In genomic region chr5:92693744-92694143, GRCm38 (mm10) we compare ENCODE assay signal across 21 mouse cellular contexts. TPM values are rescaled to one million over a fixed set of nuclear protein-coding genes. Genes with fewer than 3 reads are reported as not detected.
A peak's percentile ranks its signal among the peaks of the same experiment; 100 is the strongest.
DNase-seq lines count a peak whose midpoint lies in the region; ATAC-seq and TF ChIP-seq lines count a peak whose summit lies in the region.
"Had no signal": no experiment of that assay in that cellular context is flagged by ENCODE, and none has a peak within 500 bp of the region (broad histone marks: within the 10 kb centered on the region; RNA-seq: fewer than 3 reads in every experiment).

No protein-coding gene starts in this region.

- ATAC-seq in forebrain, postnatal 0 days: no peak
- ATAC-seq in forebrain, embryonic 15.5 days (replicated peaks): no peak
- ATAC-seq in midbrain, postnatal 0 days (ENCODE audit: low FRiP score): no peak
- no peak for ATAC-seq in midbrain, embryonic 13.5 days
- ATAC-seq: activated CD4-positive, CD25-positive, alpha-beta regulatory T cell, adult 4 months; forebrain, embryonic 13.5 days had no signal

- no peak overlapping the region for H3K9ac ChIP-seq in forebrain, postnatal 0 days
- H3K9ac ChIP-seq in forebrain, embryonic 15.5 days (replicated peaks): no peak overlapping the region
- no peak overlapping the region for H3K9ac ChIP-seq in midbrain, postnatal 0 days (replicated peaks; ENCODE audit: low read length, poor library complexity, severe bottlenecking)
- H3K9ac ChIP-seq in midbrain, embryonic 13.5 days (replicated peaks): no peak overlapping the region
- H3K9ac ChIP-seq: forebrain, embryonic 13.5 days; hindbrain, embryonic 15.5 days; neural tube, embryonic 12.5 days had no signal

- no peaks in the 10 kb centered on the region for H3K9me3 ChIP-seq in forebrain, postnatal 0 days (ENCODE audit: low read length)
- no peaks in the 10 kb centered on the region for H3K9me3 ChIP-seq in forebrain, embryonic 15.5 days
- no peaks in the 10 kb centered on the region for H3K9me3 ChIP-seq in midbrain, postnatal 0 days (ENCODE audit: low read length)
- no peaks in the 10 kb centered on the region for H3K9me3 ChIP-seq in midbrain, embryonic 13.5 days
- H3K9me3 ChIP-seq: hindbrain, embryonic 15.5 days; neural tube, embryonic 12.5 days had no signal

- H3K27ac ChIP-seq in forebrain, postnatal 0 days (ENCODE audit: low read depth, low read length): no peak overlapping the region
- no peak overlapping the region for H3K27ac ChIP-seq in forebrain, embryonic 15.5 days (replicated peaks)
- H3K27ac ChIP-seq in layer of hippocampus, adult 2 months: no peak overlapping the region
- no peak overlapping the region for H3K27ac ChIP-seq in midbrain, postnatal 0 days (ENCODE audit: low read depth, low read length)
- no peak overlapping the region for H3K27ac ChIP-seq in midbrain, embryonic 13.5 days
- H3K27ac ChIP-seq: hindbrain, embryonic 15.5 days; left cerebral cortex, adult 2 months; neural tube, embryonic 12.5 days had no signal

- H3K4me2 ChIP-seq in forebrain, postnatal 0 days (ENCODE audit: low read depth): no peak overlapping the region
- H3K4me2 ChIP-seq in forebrain, embryonic 15.5 days (replicated peaks): no peak overlapping the region
- H3K4me2 ChIP-seq in midbrain, postnatal 0 days (ENCODE audit: low read depth, low read length, poor library complexity, severe bottlenecking): no peak overlapping the region
- no peak overlapping the region for H3K4me2 ChIP-seq in midbrain, embryonic 13.5 days (replicated peaks)
- H3K4me2 ChIP-seq: forebrain, embryonic 13.5 days; hindbrain, embryonic 15.5 days; neural tube, embryonic 12.5 days had no signal

- 92% methylated on average over 3 of the region's 3 CpGs for WGBS in forebrain, postnatal 0 days
- WGBS in forebrain, embryonic 15.5 days: 96% methylated on average over 3 of the region's 3 CpGs
- 89% methylated on average over 3 of the region's 3 CpGs for WGBS in midbrain, postnatal 0 days
- 91% methylated on average over 3 of the region's 3 CpGs for WGBS in midbrain, embryonic 13.5 days

- H3K4me1 ChIP-seq in forebrain, postnatal 0 days (ENCODE audit: insufficient read depth): 0 out of 2 replicates have a peak, but pooled peaks cover 3% of the 10 kb centered on the region
- H3K4me1 ChIP-seq in forebrain, embryonic 15.5 days: peaks cover 19% of the 10 kb centered on the region
- no peaks in the 10 kb centered on the region for H3K4me1 ChIP-seq in midbrain, postnatal 0 days (ENCODE audit: insufficient read depth, low read length)
- peaks cover 15% of the 10 kb centered on the region for H3K4me1 ChIP-seq in midbrain, embryonic 13.5 days (replicated peaks)

- no peaks in the 10 kb centered on the region for H3K36me3 ChIP-seq in forebrain, postnatal 0 days (ENCODE audit: insufficient read depth)
- no peaks in the 10 kb centered on the region for H3K36me3 ChIP-seq in forebrain, embryonic 15.5 days
- H3K36me3 ChIP-seq in midbrain, postnatal 0 days (ENCODE audit: insufficient read depth, low read length): no peaks in the 10 kb centered on the region
- no peaks in the 10 kb centered on the region for H3K36me3 ChIP-seq in midbrain, embryonic 13.5 days
- H3K36me3 ChIP-seq: hindbrain, embryonic 15.5 days; neural tube, embryonic 12.5 days had no signal

- TF ChIP-seq CTCF in forebrain, postnatal 0 days (IDR thresholded peaks at IDR 0.05; ENCODE audit: low read depth): 0 out of 2 replicates have a peak, but pooled peaks have one; percentile 12
- 0 out of 2 replicates have a peak, but pooled peaks have one; percentile 32 for TF ChIP-seq CTCF in layer of hippocampus, adult 2 months (conservative IDR thresholded peaks at IDR 0.05)
- TF ChIP-seq CTCF in midbrain, postnatal 0 days (IDR thresholded peaks at IDR 0.05): peak; percentile 33; the same call in 1 of the 2 replicates

- H3K27me3 ChIP-seq in forebrain, postnatal 0 days (ENCODE audit: insufficient read depth, low read length): no peaks in the 10 kb centered on the region
- no peaks in the 10 kb centered on the region for H3K27me3 ChIP-seq in forebrain, embryonic 15.5 days
- H3K27me3 ChIP-seq in midbrain, postnatal 0 days (ENCODE audit: insufficient read depth, low read length): no peaks in the 10 kb centered on the region
- H3K27me3 ChIP-seq in midbrain, embryonic 13.5 days: no peaks in the 10 kb centered on the region; the same call in 1 of the 2 replicates
- H3K27me3 ChIP-seq: forebrain, embryonic 13.5 days; hindbrain, embryonic 15.5 days; neural tube, embryonic 12.5 days had no signal

- no peak for DNase-seq in forebrain, postnatal 0 days
- no peak for DNase-seq in layer of hippocampus, adult 2 months (ENCODE audit: low spot score in 2 of 2)
- DNase-seq in layer of hippocampus, adult 11-12 months (ENCODE audit: low spot score): no peak
- DNase-seq in midbrain, postnatal 0 days (ENCODE audit: low spot score): no peak
- no peak for DNase-seq in urinary bladder, adult 18-20 months (ENCODE audit: low spot score in 2 of 2)
- DNase-seq in right cerebral cortex, adult 18-20 months: no peak
- DNase-seq: adrenal gland, postnatal 10 days; cerebellum, adult 9-11 months; gastrocnemius, postnatal 25 days; heart, postnatal 4 days; kidney, adult 2 months; kidney, postnatal 14 days; liver; lung, postnatal 36 days had no signal

- no peak overlapping the region for H3K4me3 ChIP-seq in forebrain, postnatal 0 days (ENCODE audit: low read depth, low read length)
- H3K4me3 ChIP-seq in forebrain, embryonic 15.5 days: no peak overlapping the region
- H3K4me3 ChIP-seq in layer of hippocampus, adult 2 months: no peak overlapping the region
- no peak overlapping the region for H3K4me3 ChIP-seq in midbrain, postnatal 0 days (ENCODE audit: low read depth, low read length)
- H3K4me3 ChIP-seq in midbrain, embryonic 13.5 days (replicated peaks): no peak overlapping the region
- H3K4me3 ChIP-seq: forebrain, embryonic 13.5 days; hindbrain, embryonic 15.5 days; left cerebral cortex, adult 2 months; neural tube, embryonic 12.5 days had no signal

RNA-seq across cellular contexts. Expression of gene Shroom3, which starts 10.5 kb away (rescaled TPM):
- total RNA-seq in forebrain, postnatal 0 days (2014; rRNA removed): 2.6 and 5.8 TPM in 2 replicates
- 0.24 and 0.91 TPM in 2 replicates for polyA plus RNA-seq in forebrain, postnatal 0 days (2015; fragmentation: Nextera tagmentation; extraction: Ambion mirVana)
- polyA plus RNA-seq in forebrain, embryonic 15.5 days (2015; fragmentation: Nextera tagmentation; extraction: Ambion mirVana): 2.4 and 2.9 TPM in 2 replicates
- total RNA-seq in layer of hippocampus, adult 2 months (2021): 1 to 10 TPM; 2.0 to 2.3 TPM
- 5.5 and 8.1 TPM in 2 replicates for total RNA-seq in midbrain, postnatal 0 days (2014; rRNA removed)
- polyA plus RNA-seq in midbrain, postnatal 0 days (2015; fragmentation: Nextera tagmentation; extraction: Ambion mirVana): 0.92 and 1.2 TPM in 2 replicates
- polyA plus RNA-seq in midbrain, embryonic 13.5 days (2015; fragmentation: Nextera tagmentation; extraction: Ambion mirVana): 2.4 and 2.5 TPM in 2 replicates
- polyA plus RNA-seq: activated CD4-positive, CD25-positive, alpha-beta regulatory T cell, adult 4 months had no signal

RNA-seq across cellular contexts. Expression of gene Ccdc158, which starts 18.7 kb away (rescaled TPM):
- total RNA-seq in forebrain, postnatal 0 days (2014; rRNA removed): 0.62 and 1.3 TPM in 2 replicates
- polyA plus RNA-seq in forebrain, postnatal 0 days (2015; fragmentation: Nextera tagmentation; extraction: Ambion mirVana): 0.29 and 0.39 TPM in 2 replicates
- polyA plus RNA-seq in forebrain, embryonic 15.5 days (2015; fragmentation: Nextera tagmentation; extraction: Ambion mirVana): 0.45 and 0.75 TPM in 2 replicates
- under 1 TPM; 0.42 to 0.82 TPM for total RNA-seq in layer of hippocampus, adult 2 months (2021)
- total RNA-seq in midbrain, postnatal 0 days (2014; rRNA removed): 0.44 and 0.66 TPM in 2 replicates
- 0.23 and 0.52 TPM in 2 replicates for polyA plus RNA-seq in midbrain, postnatal 0 days (2015; fragmentation: Nextera tagmentation; extraction: Ambion mirVana)
- 0.37 and 0.63 TPM in 2 replicates for polyA plus RNA-seq in midbrain, embryonic 13.5 days (2015; fragmentation: Nextera tagmentation; extraction: Ambion mirVana)
- polyA plus RNA-seq: activated CD4-positive, CD25-positive, alpha-beta regulatory T cell, adult 4 months had no signal
